Comparison of ENCODE assay signal across 28 mouse cellular contexts in the genomic region with DNA sequence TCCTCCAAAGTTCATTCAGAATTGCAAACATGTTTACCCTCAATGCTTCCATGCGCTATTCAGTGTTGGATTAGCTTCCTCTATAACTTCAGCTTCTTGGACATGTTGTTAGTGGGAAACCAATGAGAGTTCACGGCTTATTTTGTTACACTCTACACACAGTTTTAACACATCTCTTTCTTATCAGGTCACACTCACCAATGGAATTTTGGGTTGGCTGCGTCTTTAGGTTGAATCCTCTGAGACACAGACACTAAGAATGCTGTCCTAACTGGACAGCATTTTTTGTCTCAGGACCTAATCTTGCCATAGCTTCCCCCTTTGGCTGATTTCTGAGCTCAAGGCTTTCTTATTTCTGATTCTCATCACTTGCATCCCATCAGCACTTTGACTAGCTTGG. TPM values are rescaled to one million over a fixed set of nuclear protein-coding genes. Genes with fewer than 3 reads are reported as not detected.
"Had no signal": no experiment of that assay in that cellular context is flagged by ENCODE, and none has a peak within 500 bp of the region (broad histone marks: within the 10 kb centered on the region; RNA-seq: fewer than 3 reads in every experiment).

No protein-coding gene starts in this region.

- DNase-seq: gastrocnemius, adult 2 months; gastrocnemius, postnatal 10 days; gastrocnemius, postnatal 25 days; heart, adult 18-20 months; heart, postnatal 10 days; heart, postnatal 4 days; kidney, adult 11 months; kidney, adult 2 months; kidney, adult 9 months; kidney, postnatal 14 days; kidney, postnatal 36 days; layer of hippocampus, adult 9-11 months; layer of hippocampus, postnatal 36 days; left cerebral cortex, postnatal 4 days had no signal

- ATAC-seq: hindbrain, embryonic 16.5 days; inflammation-experienced regulatory T-cells, adult 6 months; intestine, embryonic 16.5 days had no signal

- H3K27me3 ChIP-seq: heart, embryonic 12.5 days; hindbrain, embryonic 12.5 days; kidney, embryonic 15.5 days; limb, embryonic 13.5 days; limb, embryonic 15.5 days had no signal

- H3K36me3 ChIP-seq: heart, embryonic 10.5 days; heart, embryonic 12.5 days; hindbrain, embryonic 10.5 days; hindbrain, embryonic 12.5 days; kidney, embryonic 15.5 days; limb, embryonic 13.5 days; limb, embryonic 15.5 days had no signal

- H3K4me1 ChIP-seq: hindbrain, embryonic 10.5 days; hindbrain, embryonic 12.5 days; kidney, embryonic 15.5 days; limb, embryonic 15.5 days had no signal

- H3K4me2 ChIP-seq: heart, embryonic 12.5 days; hindbrain, embryonic 12.5 days; hindbrain, embryonic 14.5 days; kidney, embryonic 15.5 days; limb, embryonic 13.5 days; limb, embryonic 15.5 days had no signal

- H3K27ac ChIP-seq: gastrocnemius, adult 2 months; heart, embryonic 10.5 days; hindbrain, embryonic 10.5 days; hindbrain, embryonic 12.5 days; hindbrain, embryonic 14.5 days; kidney, embryonic 15.5 days; kidney, postnatal 0 days; limb, embryonic 13.5 days; limb, embryonic 15.5 days had no signal

- H3K9me3 ChIP-seq: heart, embryonic 10.5 days; heart, embryonic 12.5 days; hindbrain, embryonic 10.5 days; hindbrain, embryonic 12.5 days; kidney, embryonic 15.5 days; limb, embryonic 15.5 days had no signal

- H3K9ac ChIP-seq: heart, embryonic 12.5 days; hindbrain, embryonic 12.5 days; hindbrain, embryonic 14.5 days; kidney, embryonic 15.5 days; limb, embryonic 13.5 days; limb, embryonic 15.5 days had no signal

- H3K4me3 ChIP-seq: gastrocnemius, adult 2 months; heart, embryonic 10.5 days; heart, embryonic 12.5 days; hindbrain, embryonic 10.5 days; hindbrain, embryonic 12.5 days; kidney, embryonic 15.5 days; limb, embryonic 13.5 days; limb, embryonic 15.5 days had no signal

RNA-seq across cellular contexts. Expression of a gene that starts 25.3 kb away (rescaled TPM):
- polyA plus RNA-seq: heart, embryonic 10.5 days; heart, embryonic 16.5 days; hindbrain, embryonic 14.5 days; hindbrain, embryonic 16.5 days; inflammation-experienced regulatory T-cells, adult 6 months; intestine, embryonic 16.5 days; kidney, adult 2 months; large intestine, adult 2 months had no signal
